ENCODE assay signal across 9 mouse cellular contexts in the genomic region with DNA sequence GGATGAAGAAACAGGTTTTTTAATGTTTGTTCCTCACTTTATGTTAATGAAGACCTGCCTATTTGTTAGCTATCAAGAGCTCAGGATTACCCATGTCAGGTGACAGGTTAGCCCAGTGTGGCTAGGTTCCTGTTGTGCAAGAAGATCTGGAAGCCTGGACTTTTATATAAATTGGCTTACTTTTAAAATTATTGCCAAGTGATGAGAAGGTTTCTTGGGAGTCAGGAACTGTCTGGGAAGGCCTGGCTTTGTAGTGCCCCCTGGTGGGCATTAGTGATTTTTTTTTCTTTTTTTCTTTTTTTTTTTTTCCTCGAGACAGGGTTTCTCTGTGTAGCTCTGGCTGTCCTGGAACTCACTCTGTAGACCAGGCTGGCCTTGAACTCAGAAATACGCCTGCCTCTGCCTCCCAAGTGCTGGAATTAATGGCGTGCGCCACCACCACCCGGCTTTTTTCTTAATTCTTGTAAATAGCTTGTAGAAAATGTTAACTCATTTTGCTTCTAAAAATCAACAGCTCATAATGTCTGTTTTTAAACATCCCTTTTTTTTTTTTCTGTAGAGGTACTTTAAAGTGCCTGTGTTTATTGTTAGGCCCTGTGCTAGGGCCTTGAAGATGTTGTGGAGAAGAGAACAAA. TPM values are rescaled to one million over a fixed set of nuclear protein-coding genes. Genes with fewer than 3 reads are reported as not detected.
A peak's percentile ranks its signal among the peaks of the same experiment; 100 is the strongest.
DNase-seq lines count a peak whose midpoint lies in the region; ATAC-seq and TF ChIP-seq lines count a peak whose summit lies in the region.
"Had no signal": no experiment of that assay in that cellular context is flagged by ENCODE, and none has a peak within 500 bp of the region (broad histone marks: within the 10 kb centered on the region; RNA-seq: fewer than 3 reads in every experiment).

No protein-coding gene starts in this region.

- no peak for TF ChIP-seq POLR2A in cortical plate, adult 2 months (IDR thresholded peaks at IDR 0.05; ENCODE audit: extremely low read depth, insufficient read depth, low read length)
- TF ChIP-seq POLR2A in small intestine, adult 2 months (IDR thresholded peaks at IDR 0.05; ENCODE audit: low read depth, low read length): no peak

- peaks cover 40% of the 10 kb centered on the region for H3K36me3 ChIP-seq in heart, postnatal 0 days (replicated peaks; ENCODE audit: control insufficient read depth, insufficient read depth, low read length)
- peaks cover 47% of the 10 kb centered on the region for H3K36me3 ChIP-seq in heart, embryonic 12.5 days
- peaks cover 11% of the 10 kb centered on the region for H3K36me3 ChIP-seq in small intestine, adult 2 months (ENCODE audit: control insufficient read depth, insufficient read depth, low read length)

- H3K9me3 ChIP-seq in heart, postnatal 0 days (replicated peaks; ENCODE audit: control insufficient read depth, low read length): no peaks in the 10 kb centered on the region
- no peaks in the 10 kb centered on the region for H3K9me3 ChIP-seq in heart, embryonic 12.5 days (replicated peaks)

- no peaks in the 10 kb centered on the region for H3K4me1 ChIP-seq in heart, postnatal 0 days (ENCODE audit: control insufficient read depth, insufficient read depth)
- H3K4me1 ChIP-seq in heart, embryonic 12.5 days (replicated peaks): peaks cover 3% of the 10 kb centered on the region; the same call in 1 of the 2 replicates
- no peaks in the 10 kb centered on the region for H3K4me1 ChIP-seq in cortical plate, adult 2 months (ENCODE audit: control insufficient read depth, insufficient read depth, low read length)
- peaks cover 3% of the 10 kb centered on the region; the same call in 1 of the 2 replicates for H3K4me1 ChIP-seq in small intestine, adult 2 months (ENCODE audit: control insufficient read depth, insufficient read depth, insufficient read length, low read length)

- WGBS in heart, postnatal 0 days: 56% methylated on average over 5 of the region's 5 CpGs
- 64% methylated on average over 5 of the region's 5 CpGs for WGBS in heart, embryonic 12.5 days
- 59% methylated on average over 5 of the region's 5 CpGs for WGBS in small intestine, adult 2 months

- no peaks in the 10 kb centered on the region for H3K27me3 ChIP-seq in heart, postnatal 0 days (ENCODE audit: control insufficient read depth, insufficient read depth, low read length)
- no peaks in the 10 kb centered on the region for H3K27me3 ChIP-seq in heart, embryonic 12.5 days (replicated peaks)
- H3K27me3 ChIP-seq in small intestine, adult 2 months (ENCODE audit: control insufficient read depth, insufficient read depth, low read length): no peaks in the 10 kb centered on the region

- no peak overlapping the region for H3K9ac ChIP-seq in heart, postnatal 0 days (replicated peaks; ENCODE audit: low read depth, low read length)
- H3K9ac ChIP-seq in heart, embryonic 12.5 days: no peak overlapping the region

- ATAC-seq in heart, postnatal 0 days (ENCODE audit: insufficient read depth, low read depth): no peak
- no peak for ATAC-seq in heart, embryonic 12.5 days (ENCODE audit: insufficient number of reproducible peaks, low FRiP score)

- TF ChIP-seq CTCF in heart, postnatal 0 days (IDR thresholded peaks at IDR 0.05; ENCODE audit: low read depth): peak; percentile 61
- TF ChIP-seq CTCF in cortical plate, adult 2 months (IDR thresholded peaks at IDR 0.05; ENCODE audit: extremely low read depth, insufficient read depth, low read length): peak; percentile 42; the same call in 1 of the 2 replicates
- TF ChIP-seq CTCF in small intestine, adult 2 months (IDR thresholded peaks at IDR 0.05; ENCODE audit: extremely low read depth, insufficient read length, insufficient replicate concordance, low read depth, low read length): peak; percentile 51; the same call in 1 of the 2 replicates

- no peak overlapping the region for H3K27ac ChIP-seq in heart, postnatal 0 days (ENCODE audit: low read depth)
- H3K27ac ChIP-seq in heart, embryonic 12.5 days (ENCODE audit: poor library complexity, severe bottlenecking): no peak overlapping the region
- no peak overlapping the region for H3K27ac ChIP-seq in cortical plate, adult 2 months (ENCODE audit: insufficient read depth, low read length)
- no peak overlapping the region for H3K27ac ChIP-seq in small intestine, adult 2 months (ENCODE audit: insufficient read depth, low read depth, low read length)
- H3K27ac ChIP-seq: macrophage had no signal

- DNase-seq in heart, postnatal 0 days (ENCODE audit: low spot score): no peak
- DNase-seq in ovary, postnatal 14 days (ENCODE audit: low spot score): peak; percentile 4
- DNase-seq in ovary, postnatal 36 days (ENCODE audit: low spot score): no peak
- DNase-seq in spleen, adult 12 weeks (ENCODE audit: low spot score): no peak
- no peak for DNase-seq in gastrocnemius, postnatal 36 days

- H3K4me2 ChIP-seq in heart, postnatal 0 days (ENCODE audit: low read depth, low read length): no peak overlapping the region
- H3K4me2 ChIP-seq in heart, embryonic 12.5 days: no peak overlapping the region

- no peak for TF ChIP-seq EP300 in heart, postnatal 0 days (IDR thresholded peaks at IDR 0.05; ENCODE audit: low read depth)

- intact Hi-C loops in gastrocnemius, postnatal 36 days (cut with DNase I): loop anchor here (2.0 kb wide), 1 partner anchor 100 kb away; no protein-coding TSS in a partner anchor

- no peak overlapping the region for H3K4me3 ChIP-seq in heart, postnatal 0 days (ENCODE audit: low read depth, low read length)
- H3K4me3 ChIP-seq in heart, embryonic 12.5 days: no peak overlapping the region
- H3K4me3 ChIP-seq in cortical plate, adult 2 months (ENCODE audit: insufficient read depth, low read length): no peak overlapping the region
- H3K4me3 ChIP-seq in small intestine, adult 2 months (ENCODE audit: low read depth, low read length): no peak overlapping the region

RNA-seq across cellular contexts. Expression of a gene that starts 33.5 kb away (rescaled TPM):
- total RNA-seq in heart, postnatal 0 days (2014; rRNA removed; ENCODE audit: low replicate concordance): 3.2 TPM in 1 of 2 replicates, not detected in the other
- 1.8 and 3.1 TPM in 2 replicates for polyA plus RNA-seq in heart, postnatal 0 days (2015; fragmentation: Nextera tagmentation; extraction: Ambion mirVana)
- polyA plus RNA-seq in heart, embryonic 12.5 days (2016; fragmentation: Nextera tagmentation; extraction: Ambion mirVana): 3.1 and 3.5 TPM in 2 replicates
- 25.6 and 28.3 TPM in 2 replicates for polyA plus RNA-seq in cortical plate, adult 2 months (2012; rRNA removed)
- polyA plus RNA-seq in small intestine, adult 2 months (2012; rRNA removed): 0.65 and 0.89 TPM in 2 replicates
- total RNA-seq in gastrocnemius, postnatal 36 days (2021): 1 to 10 TPM in 1 of 2 experiments, under 1 TPM in 1; 0.39 to 1.3 TPM

RNA-seq across cellular contexts. Expression of a gene that starts 37.6 kb away (rescaled TPM):
- total RNA-seq in heart, postnatal 0 days (2014; rRNA removed; ENCODE audit: low replicate concordance): 9.9 and 13.4 TPM in 2 replicates
- 17.7 and 20.5 TPM in 2 replicates for polyA plus RNA-seq in heart, postnatal 0 days (2015; fragmentation: Nextera tagmentation; extraction: Ambion mirVana)
- polyA plus RNA-seq in heart, embryonic 12.5 days (2016; fragmentation: Nextera tagmentation; extraction: Ambion mirVana): 50.6 and 52.7 TPM in 2 replicates
- polyA plus RNA-seq in cortical plate, adult 2 months (2012; rRNA removed): 14.6 and 15.7 TPM in 2 replicates
- 1.1 and 1.6 TPM in 2 replicates for polyA plus RNA-seq in small intestine, adult 2 months (2012; rRNA removed)
- 1 to 10 TPM; 7.7 to 8.5 TPM for total RNA-seq in gastrocnemius, postnatal 36 days (2021)
